Mouse (Mus musculus) liver, embryonic 11.5 days (tissue): ENCODE results near the gene Trex1. TPM values are rescaled to one million over a fixed set of nuclear protein-coding genes. Genes with fewer than 3 reads are reported as not detected.
A peak's percentile ranks its signal among the peaks of the same experiment; 100 is the strongest.

Experiments used
- ATAC-seq: fragments of 200-750 bp; cut with Nextera tagmentation; replicated peaks from 2 replicates; pipeline ENCODE4 v1.8.0; 2017; ENCODE audit warnings: moderate number of reproducible peaks, mild to moderate bottlenecking, moderate TSS enrichment, moderate library complexity; ENCODE audit not compliant: low FRiP score
- DNase-seq: peaks from one replicate; pipeline ENCODE4 v3.0.0-alpha.2; 2017; ENCODE audit warnings: low spot score
- H3K27ac ChIP-seq: fragments of 300-500 bp; sonication (generic); 2 replicates; pipeline ENCODE4 v1.5.1; 2014; ENCODE audit warnings: mild to moderate bottlenecking, low read depth, low read length, control low read depth
- H3K27me3 ChIP-seq: fragments of 300-500 bp; sonication (generic); replicated peaks from 2 replicates; pipeline ENCODE4 v1.6.1; 2014; ENCODE audit warnings: low read length, mixed read lengths; ENCODE audit not compliant: control insufficient read depth, insufficient read depth
- H3K36me3 ChIP-seq: fragments of 300-500 bp; sonication (generic); 2 replicates; pipeline ENCODE4 v1.6.1; 2014; ENCODE audit warnings: mild to moderate bottlenecking, low read length, moderate library complexity, mixed read lengths; ENCODE audit not compliant: control insufficient read depth, insufficient read depth
- H3K4me1 ChIP-seq: fragments of 300-500 bp; sonication (generic); replicated peaks from 2 replicates; pipeline ENCODE4 v1.6.1; 2014; ENCODE audit warnings: low read length, mixed read lengths; ENCODE audit not compliant: control insufficient read depth, insufficient read depth
- H3K4me2 ChIP-seq: fragments of 300-500 bp; sonication (generic); 2 replicates; pipeline ENCODE4 v1.6.1; 2014; ENCODE audit warnings: mild to moderate bottlenecking, control low read depth, moderate library complexity
- H3K4me3 ChIP-seq: fragments of 300-500 bp; sonication (generic); 2 replicates; pipeline ENCODE4 v1.5.1; 2014; ENCODE audit warnings: low read depth, low read length, control low read depth
- H3K9ac ChIP-seq: fragments of 300-500 bp; sonication (generic); 2 replicates; pipeline ENCODE4 v1.6.1; 2014; ENCODE audit warnings: low read depth, low read length, control low read depth
- H3K9me3 ChIP-seq: fragments of 300-500 bp; sonication (generic); 2 replicates; pipeline ENCODE4 v1.6.1; 2016; ENCODE audit warnings: low read length, inconsistent platforms, mixed read lengths; ENCODE audit not compliant: control insufficient read depth
- WGBS: fragments of 180-500 bp; shearing (Covaris S2); extraction: QIAGEN DNeasy Blood & Tissue Kit; methylation state at CpG from one replicate; pipeline ENCODE4 v1.1.7; 2014; 5-methylcytosine and 5-hydroxymethylcytosine counted together
- polyA plus RNA-seq: library from polyadenylated mRNA; unstranded; fragments of >200 nt; fragmentation: Nextera tagmentation; extraction: Ambion mirVana; gene quantifications from 2 replicates; pipeline ENCODE4 v1.2.1, GENCODE M21; 2014

Trex1 gene
- polyA plus RNA-seq, 1 experiment from 2014 or later = 9.7 TPM

DNA sequence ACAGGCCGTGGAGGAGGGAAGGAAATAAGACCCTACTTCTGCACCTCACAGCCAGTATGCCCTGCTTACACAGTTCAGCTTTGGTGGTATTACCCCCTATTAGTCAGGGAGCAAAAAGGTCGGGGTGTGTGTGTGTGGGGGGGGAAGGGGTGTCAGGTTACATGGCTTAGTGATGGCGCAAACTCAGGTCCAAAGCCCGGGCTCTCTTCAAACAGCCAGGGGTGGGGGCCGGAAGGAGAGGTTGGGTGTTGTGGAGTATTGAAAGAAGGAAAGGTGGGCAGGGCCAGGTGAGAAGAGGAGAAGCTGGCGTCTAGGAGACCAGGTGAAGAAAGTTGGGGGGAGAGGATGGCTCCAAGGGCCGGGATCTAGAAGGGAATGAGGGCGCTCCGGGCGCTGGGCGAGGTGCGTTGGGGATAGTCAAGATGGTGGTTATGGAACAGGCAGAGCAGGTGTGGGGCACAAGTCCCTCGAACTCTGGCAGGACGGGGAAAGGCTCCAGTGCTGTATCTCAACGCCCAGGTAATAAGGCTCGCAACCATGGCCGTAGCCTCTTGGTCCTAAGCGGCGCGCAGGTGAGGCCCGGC, 35.1 kb upstream of the Trex1 start:
- H3K9me3 ChIP-seq = no peaks in the 10 kb centered on the region
- peaks cover 2% of the 10 kb centered on the region; the same call in 1 of the 2 replicates for H3K36me3 ChIP-seq
- peak overlapping the region; percentile 91 for H3K27ac ChIP-seq
- peak overlapping the region; percentile 65 for H3K4me2 ChIP-seq
- peak; percentile 24 for ATAC-seq
- peak overlapping the region; percentile 69 for H3K9ac ChIP-seq
- peaks cover 35% of the 10 kb centered on the region for H3K27me3 ChIP-seq
- peak overlapping the region; percentile 61 for H3K4me3 ChIP-seq
- peak; percentile 64 for DNase-seq
- H3K4me1 ChIP-seq = peaks cover 21% of the 10 kb centered on the region
- WGBS = 7% methylated on average over 21 of the region's 21 CpGs

DNA sequence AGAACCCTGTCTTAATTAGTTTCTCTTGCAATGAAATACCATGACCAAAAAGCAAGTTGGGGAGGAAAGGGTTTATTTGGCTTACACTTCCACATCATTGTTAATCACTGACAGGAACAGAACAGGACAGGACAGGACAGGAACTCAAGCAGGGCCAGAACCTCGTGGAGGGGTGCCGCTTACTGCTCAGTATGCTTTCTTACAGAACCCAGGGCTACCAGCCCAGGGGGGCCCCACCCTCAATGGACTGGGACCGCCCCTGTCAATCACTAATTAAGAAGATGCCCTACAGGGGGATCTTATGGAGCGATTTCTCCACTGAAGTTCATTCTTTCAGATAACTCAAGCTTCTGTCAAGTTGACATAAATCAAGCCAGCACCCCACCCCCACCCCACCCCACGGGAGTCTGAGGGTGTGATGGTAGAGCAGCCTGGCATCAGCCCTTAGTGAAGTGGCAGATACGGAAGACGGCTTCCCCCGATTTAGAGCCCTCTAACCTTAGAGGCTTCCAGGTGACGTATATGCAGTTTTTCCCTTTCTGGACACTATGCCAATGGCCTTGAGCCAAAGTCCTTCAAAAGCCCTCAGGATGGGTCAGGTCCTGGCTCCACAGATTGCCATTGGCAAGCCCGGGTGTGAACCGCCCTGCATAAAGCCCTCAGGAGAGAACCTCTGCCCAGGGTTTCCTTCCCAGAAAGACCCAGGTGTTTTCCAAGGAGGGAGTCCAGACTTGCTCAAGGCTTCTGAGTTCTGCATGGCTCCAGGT, 34.4 kb upstream of the Trex1 start:
- peak overlapping the region; percentile 77 for H3K27ac ChIP-seq
- H3K27me3 ChIP-seq = peaks cover 35% of the 10 kb centered on the region
- H3K4me1 ChIP-seq = peaks cover 21% of the 10 kb centered on the region
- peak overlapping the region; percentile 65 for H3K4me2 ChIP-seq
- 31% methylated on average over 11 of the region's 11 CpGs for WGBS
- no peak for ATAC-seq
- H3K4me3 ChIP-seq = peak overlapping the region; percentile 61
- H3K9ac ChIP-seq = peak overlapping the region; percentile 69; the same call in 1 of the 2 replicates
- no peak for DNase-seq
- peaks cover 5% of the 10 kb centered on the region; the same call in 1 of the 2 replicates for H3K36me3 ChIP-seq
- no peaks in the 10 kb centered on the region for H3K9me3 ChIP-seq

DNA sequence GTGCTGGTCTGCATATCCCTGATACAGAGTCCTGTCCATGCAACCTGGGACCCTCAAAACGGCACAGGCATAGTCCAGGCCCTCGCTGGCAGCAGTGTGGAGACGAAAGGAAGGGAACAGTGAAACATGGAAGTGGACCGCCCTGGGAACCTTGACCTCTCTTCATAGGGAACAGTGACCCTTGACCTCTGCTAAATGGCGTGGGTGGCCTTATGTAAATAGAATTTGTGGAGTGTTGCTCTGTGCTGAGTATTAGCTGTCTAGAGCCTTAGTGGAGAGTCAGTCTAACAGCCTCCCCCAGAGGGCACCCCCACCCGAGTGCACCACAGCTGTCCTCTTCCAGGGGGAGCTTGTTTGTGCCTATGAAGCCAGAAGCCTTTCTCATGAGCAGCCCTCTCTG, 33.3 kb upstream of the Trex1 start:
- Histone ChIP-seq H3K36me3 (peaks cover 5% of the 10 kb centered on the region; the same call in 1 of the 2 replicates), H3K4me3 (no peak overlapping the region), H3K4me2 (no peak overlapping the region), H3K27ac (no peak overlapping the region), H3K4me1 (peaks cover 13% of the 10 kb centered on the region), H3K27me3 (peaks cover 35% of the 10 kb centered on the region), H3K9me3 (no peaks in the 10 kb centered on the region), H3K9ac (no peak overlapping the region)
- ATAC-seq (peak; percentile 13; the same call in 1 of the 2 replicates), DNase-seq (no peak)
- WGBS = 67% methylated on average over 6 of the region's 6 CpGs

DNA sequence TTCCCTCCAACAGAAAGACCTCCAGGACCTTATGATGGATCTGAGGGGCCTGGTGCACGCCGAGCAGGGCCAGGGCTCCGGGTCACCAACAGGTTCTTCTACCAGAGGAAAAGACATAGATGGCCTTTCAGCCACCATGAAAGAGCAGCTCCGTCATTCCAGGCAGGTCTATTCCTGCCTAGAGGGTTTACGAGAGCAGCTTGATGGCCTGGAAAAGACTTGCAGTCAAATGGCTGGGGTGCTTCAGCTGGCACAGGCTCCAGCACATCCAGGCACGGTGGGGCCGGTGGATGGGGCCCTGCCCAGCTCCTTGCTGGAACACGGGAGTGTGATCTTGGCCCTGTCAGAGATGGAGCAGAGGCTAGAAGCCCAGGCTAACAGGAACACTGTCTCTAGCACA, 32.3 kb upstream of the Trex1 start:
- Histone ChIP-seq H3K9ac (no peak overlapping the region), H3K4me3 (no peak overlapping the region), H3K27me3 (peaks cover 27% of the 10 kb centered on the region), H3K27ac (no peak overlapping the region; the same call in 1 of the 2 replicates), H3K9me3 (no peaks in the 10 kb centered on the region), H3K4me2 (no peak overlapping the region), H3K4me1 (peaks cover 7% of the 10 kb centered on the region), H3K36me3 (peaks cover 5% of the 10 kb centered on the region; the same call in 1 of the 2 replicates)
- DNase-seq = no peak
- 92% methylated on average over 8 of the region's 8 CpGs for WGBS
- ATAC-seq = no peak

DNA sequence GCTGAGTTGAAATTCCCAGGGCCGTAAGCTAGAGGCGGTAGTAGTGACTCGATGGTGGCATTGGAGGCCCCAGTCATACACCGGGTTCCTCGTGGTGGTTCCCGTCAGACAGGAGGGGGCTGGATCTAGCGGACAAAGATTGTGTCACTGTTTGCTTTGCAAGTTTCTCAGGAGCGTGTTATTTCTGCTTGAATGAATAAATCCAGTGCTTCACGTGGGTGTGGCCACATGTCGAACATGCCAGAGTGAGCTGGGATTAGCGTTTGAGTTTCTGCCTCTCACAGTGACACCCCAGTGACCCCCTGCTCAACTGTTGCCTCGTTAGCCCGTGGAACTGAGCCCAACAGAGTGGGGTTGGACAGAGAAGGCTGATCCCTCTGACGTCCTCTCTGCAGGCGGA, 30.9 kb upstream of the Trex1 start:
- peaks cover 14% of the 10 kb centered on the region for H3K27me3 ChIP-seq
- no peak overlapping the region for H3K9ac ChIP-seq
- H3K27ac ChIP-seq = no peak overlapping the region
- H3K36me3 ChIP-seq = peaks cover 5% of the 10 kb centered on the region; the same call in 1 of the 2 replicates
- 80% methylated on average over 15 of the region's 15 CpGs for WGBS
- ATAC-seq = no peak
- H3K9me3 ChIP-seq = no peaks in the 10 kb centered on the region
- H3K4me2 ChIP-seq = no peak overlapping the region
- peaks cover 7% of the 10 kb centered on the region for H3K4me1 ChIP-seq
- no peak for DNase-seq
- no peak overlapping the region for H3K4me3 ChIP-seq

DNA sequence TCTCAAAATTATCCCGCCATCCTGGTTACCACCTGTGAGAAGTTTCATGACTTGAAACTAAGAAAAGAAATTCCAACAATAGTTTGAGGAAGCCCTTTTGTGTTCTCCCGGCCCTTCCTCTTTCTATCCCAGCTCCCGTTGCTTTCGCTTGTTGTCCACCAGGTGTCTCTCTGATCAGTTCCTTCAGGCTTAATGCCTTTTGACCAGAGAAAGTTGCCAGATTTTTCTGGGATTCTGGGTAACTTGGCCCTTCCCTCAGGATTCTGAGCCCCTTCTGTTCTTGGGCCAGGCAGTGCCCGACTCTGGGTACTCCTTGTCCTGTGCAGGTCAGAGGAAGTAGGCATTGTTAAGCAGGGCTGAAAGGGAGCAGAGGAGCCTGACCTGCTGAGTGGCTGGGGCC, 28.5 kb upstream of the Trex1 start:
- ATAC-seq (no peak), DNase-seq (no peak)
- Histone ChIP-seq H3K4me3 (no peak overlapping the region), H3K4me2 (no peak overlapping the region), H3K4me1 (peaks cover 6% of the 10 kb centered on the region), H3K9ac (no peak overlapping the region), H3K9me3 (no peaks in the 10 kb centered on the region), H3K27me3 (no peaks in the 10 kb centered on the region), H3K27ac (no peak overlapping the region), H3K36me3 (peaks cover 5% of the 10 kb centered on the region; the same call in 1 of the 2 replicates)
- 32% methylated on average over 5 of the region's 5 CpGs for WGBS

DNA sequence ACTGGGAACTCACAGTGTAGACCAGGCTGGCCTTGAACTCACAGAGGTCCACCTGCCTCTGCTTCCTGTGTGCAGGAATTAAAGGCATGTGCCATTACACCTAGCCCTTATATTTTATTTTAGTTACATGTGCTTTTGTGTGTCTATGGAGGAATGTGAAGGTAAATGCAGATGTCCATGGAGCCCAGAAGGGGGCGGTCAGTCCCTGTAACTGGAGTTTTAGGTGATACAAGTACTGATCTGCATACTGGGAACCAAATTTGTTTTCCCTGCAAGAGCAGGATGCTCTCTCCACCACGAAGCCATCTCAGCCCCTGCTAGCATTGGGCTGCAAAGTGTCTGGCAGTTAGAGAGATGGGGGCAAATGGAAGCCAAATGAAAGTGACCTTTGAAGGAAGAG, 25.4 kb upstream of the Trex1 start:
- ATAC-seq (no peak), DNase-seq (no peak)
- 25% methylated on average over 2 of the region's 2 CpGs for WGBS
- Histone ChIP-seq H3K36me3 (peaks cover 7% of the 10 kb centered on the region; the same call in 1 of the 2 replicates), H3K4me3 (no peak overlapping the region), H3K9me3 (no peaks in the 10 kb centered on the region), H3K4me2 (no peak overlapping the region), H3K27me3 (no peaks in the 10 kb centered on the region), H3K27ac (no peak overlapping the region), H3K9ac (no peak overlapping the region), H3K4me1 (peaks cover 17% of the 10 kb centered on the region)

DNA sequence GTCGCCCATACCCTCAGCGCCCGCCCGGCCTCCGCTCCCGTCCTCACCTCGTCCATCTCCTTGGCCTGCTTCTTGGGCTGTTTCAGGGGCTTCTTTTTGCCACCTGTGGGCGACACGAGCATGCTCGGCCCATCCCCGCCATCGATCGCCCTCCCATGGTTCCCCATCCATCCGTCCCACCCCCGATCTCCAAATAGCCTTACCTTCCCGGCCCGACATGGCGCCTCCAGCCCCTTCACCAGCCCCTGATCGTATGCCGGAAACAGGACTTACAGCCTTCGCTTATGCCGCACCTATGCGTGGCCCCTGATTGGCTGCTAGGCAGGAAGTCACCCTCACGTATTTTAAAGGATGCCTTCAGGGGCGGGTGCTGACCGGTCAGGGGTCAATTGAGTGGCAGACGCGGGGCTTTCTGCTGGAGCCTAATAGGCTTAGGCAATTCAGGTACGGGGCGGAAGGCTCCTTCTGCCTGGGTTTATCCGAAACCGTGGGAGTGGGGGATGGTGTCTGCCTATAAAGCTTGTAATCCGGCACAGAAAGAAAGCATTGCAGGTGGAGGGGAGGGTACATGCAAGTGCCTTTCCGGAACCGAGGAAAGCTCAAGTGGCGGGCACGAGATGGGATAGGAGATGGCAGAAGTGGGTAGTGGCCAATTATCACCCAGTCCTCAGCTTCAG, 22.7 kb upstream of the Trex1 start, which contains the start of the genes Ccdc51 and Tma7:
TSS of gene Ccdc51 (plus strand) at position 370 of the 677 bp plus-strand sequence.
TSS of gene Tma7 (minus strand) at position 464 of the 677 bp plus-strand sequence.
- H3K27me3 ChIP-seq = no peaks in the 10 kb centered on the region
- ATAC-seq = peak; percentile 98
- DNase-seq = peak; percentile 85
- peak within 1 kb of the TSS; percentile 60 for H3K27ac ChIP-seq
- peaks cover 17% of the 10 kb centered on the region for H3K4me1 ChIP-seq
- WGBS = under 1% methylated on average over 37 of the region's 37 CpGs
- H3K4me2 ChIP-seq = peak within 1 kb of the TSS; percentile 65
- peak within 1 kb of the TSS; percentile 84 for H3K4me3 ChIP-seq
- H3K9me3 ChIP-seq = no peaks in the 10 kb centered on the region
- H3K9ac ChIP-seq = peak within 1 kb of the TSS; percentile 81
- peaks cover 9% of the 10 kb centered on the region; the same call in 1 of the 2 replicates for H3K36me3 ChIP-seq
